Mouse (Mus musculus) liver, postnatal 0 days (tissue): ENCODE measurements around the gene Bag2.

ENCODE experiments used
- CTCF ChIP-seq: sonication (generic); IDR thresholded peaks from 2 replicates; pipeline ENCODE4 v1.5.1; 2016; ENCODE audit warnings: antibody characterized with exemption, low read depth
- EP300 ChIP-seq: IDR thresholded peaks from 2 replicates; pipeline ENCODE4 v1.6.1; 2016; ENCODE audit warnings: antibody characterized with exemption, low read depth, mild to moderate bottlenecking

DNA sequence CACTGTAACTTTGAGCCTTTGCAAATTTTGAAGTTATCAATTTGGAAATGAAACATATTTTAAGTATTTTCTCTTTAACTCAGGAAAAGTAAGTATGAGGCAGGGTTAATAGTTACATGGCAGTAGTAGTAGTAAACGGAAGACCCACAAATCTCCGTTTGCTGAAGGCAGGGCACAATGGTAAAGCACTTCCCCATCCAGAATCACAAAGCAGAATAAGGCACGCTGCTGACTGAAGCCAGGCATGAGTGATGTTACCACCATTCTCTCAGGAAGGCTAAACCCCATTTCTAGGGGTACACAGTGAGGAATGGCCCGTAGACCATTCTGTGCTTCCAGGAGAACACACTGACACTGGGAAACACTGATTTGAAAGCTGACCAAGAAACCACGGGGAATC lies 30.5 kb upstream of the Bag2 start:
- TF ChIP-seq CTCF (no peak), EP300 (no peak)
